Mouse (Mus musculus) left cerebral cortex, postnatal 36 days (tissue): ENCODE data around the gene Zfp940. TPM values are rescaled to one million over a fixed set of nuclear protein-coding genes. Genes with fewer than 3 reads are reported as not detected.
"Not testable (repeated sequence)": the region's sequence is repeated elsewhere in the genome, so short reads cannot be mapped to it uniquely, and the experiment has no call there.

Experiments
- DNase-seq, 2 experiments: peaks; one replicate each; pipeline ENCODE4 v3.0.0; 2021 to 2022; ENCODE audit warnings: low spot score in 2 of 2, mixed read lengths in 1 of 2
- intact Hi-C: fragments of 180-260 bp; cut with DNase I; formaldehyde crosslinking; loops from one replicate; pipeline ENCODE4 v1.15.1; 2025
- total RNA-seq, 2 experiments: library from RNA; stranded (reverse); gene quantifications; 2 replicates each; pipeline ENCODE4 v1.2.3; 2021

The Zfp940 gene
- 10 to 100 TPM; 17.3 to 17.8 TPM for total RNA-seq

DNA sequence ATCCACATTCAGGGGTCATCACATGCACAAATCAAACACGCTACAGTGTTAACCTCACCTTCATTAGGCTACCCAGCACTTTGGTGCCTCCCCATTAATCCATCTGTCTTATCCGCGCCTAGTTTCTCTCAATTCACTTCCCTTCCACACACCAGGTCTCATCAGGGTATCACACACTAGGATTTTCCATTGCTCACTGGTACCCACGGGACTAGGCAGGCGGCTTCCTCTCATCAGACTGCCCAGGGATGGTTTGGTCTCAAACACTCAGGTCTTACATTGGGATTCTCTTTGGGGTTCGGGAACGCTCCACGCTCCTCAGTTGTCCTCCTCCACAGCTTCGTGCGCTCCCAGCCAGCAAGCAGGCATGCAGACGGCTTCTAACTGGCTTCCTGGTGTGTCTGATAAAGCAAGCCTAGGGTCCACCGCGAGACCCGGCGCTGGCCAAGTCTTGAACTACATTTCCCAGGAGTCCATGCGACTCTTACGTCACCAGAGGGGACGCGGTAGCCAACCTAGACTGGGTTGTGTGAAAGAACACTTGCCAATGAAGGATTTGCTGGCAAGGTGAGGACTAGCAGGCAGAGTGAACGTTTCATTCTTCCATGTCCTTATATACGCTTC is at the start of gene Zfp940:
TSS of gene Zfp940 (minus strand) at position 451 of the 624 bp plus-strand sequence.
- DNase-seq: peak; percentile 88 to 91
- intact Hi-C loops: no loop called here

DNA sequence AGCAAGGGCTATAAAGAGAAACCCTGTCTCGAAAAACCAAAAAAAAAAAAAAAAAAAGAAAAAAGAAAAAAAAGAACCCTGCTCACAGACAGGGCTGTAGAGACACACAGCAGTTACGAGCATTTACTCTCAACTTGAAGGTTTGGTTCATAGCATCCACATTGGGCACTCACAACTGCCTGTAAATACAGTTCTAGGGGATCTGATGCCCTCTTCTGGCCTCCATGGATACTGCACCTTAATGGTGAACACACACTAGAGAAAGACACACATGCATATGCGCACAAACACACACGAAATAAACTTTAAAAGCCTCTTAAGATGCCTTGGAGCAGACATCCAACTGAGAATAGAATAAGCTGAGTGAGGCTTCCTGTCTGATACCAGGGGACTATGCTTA is 44.9 kb upstream of the Zfp940 start:
- no peak for DNase-seq
- intact Hi-C loops: no loop called here

DNA sequence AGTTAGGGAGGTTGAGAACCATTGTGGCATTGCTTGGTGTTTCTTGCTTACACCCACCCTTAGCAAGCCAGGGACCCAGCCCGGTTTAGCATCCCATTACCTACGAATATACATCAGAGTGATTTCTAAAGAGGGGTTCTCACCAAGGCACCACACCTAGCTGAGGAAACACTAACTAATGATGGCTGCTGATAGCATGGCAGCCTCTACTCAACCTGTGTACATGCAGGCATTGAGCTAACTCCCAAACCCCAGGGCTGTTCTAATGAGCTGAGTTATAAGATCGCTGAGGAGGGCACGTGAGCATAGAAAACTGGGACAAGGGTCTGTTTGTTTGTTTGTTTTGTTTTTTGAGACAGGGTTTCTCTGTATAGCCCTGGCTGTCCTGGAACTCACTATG is 39.3 kb upstream of the Zfp940 start:
- intact Hi-C loops: no loop called here
- no peak for DNase-seq

DNA sequence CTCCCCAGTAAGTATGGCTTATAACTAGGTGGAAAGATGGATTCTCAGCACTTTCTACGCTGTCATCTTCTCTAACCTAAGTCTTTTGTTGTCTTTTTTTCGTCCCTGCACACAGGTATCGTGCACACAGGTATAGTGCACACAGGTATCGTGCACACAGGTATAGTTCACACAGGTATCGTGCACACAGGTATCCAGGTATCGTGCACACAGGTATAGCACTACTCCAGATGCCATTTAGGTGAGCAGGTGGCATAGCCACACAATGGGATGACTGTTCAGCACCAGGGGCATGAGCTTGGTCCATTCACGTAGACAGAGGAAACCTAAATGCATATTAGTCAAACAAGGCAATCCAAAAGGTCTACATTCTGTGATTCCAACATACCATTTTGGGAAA is 37.0 kb upstream of the Zfp940 start:
- intact Hi-C loops: no loop called here
- DNase-seq: no peak

DNA sequence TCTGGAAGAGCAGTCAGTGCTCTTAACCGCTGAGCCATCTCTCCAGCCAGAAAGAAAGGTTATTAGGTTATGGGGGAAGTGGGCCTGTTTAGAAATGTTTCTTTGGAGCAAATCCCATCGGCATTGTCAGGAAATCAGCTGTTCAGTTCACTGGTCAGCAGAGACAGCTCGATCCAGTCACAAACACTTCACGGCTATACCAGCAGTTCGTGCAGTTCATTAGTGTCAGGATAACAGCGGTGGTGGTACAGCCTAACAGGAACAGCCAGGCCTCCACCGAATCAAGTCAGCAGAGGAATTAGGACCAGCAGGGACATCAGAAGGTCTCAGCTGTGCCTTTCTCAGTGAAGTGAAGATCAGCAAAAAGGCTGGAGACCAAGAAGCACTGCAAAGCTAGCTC is 27.4 kb upstream of the Zfp940 start:
- DNase-seq: no peak
- intact Hi-C loops: no loop called here

DNA sequence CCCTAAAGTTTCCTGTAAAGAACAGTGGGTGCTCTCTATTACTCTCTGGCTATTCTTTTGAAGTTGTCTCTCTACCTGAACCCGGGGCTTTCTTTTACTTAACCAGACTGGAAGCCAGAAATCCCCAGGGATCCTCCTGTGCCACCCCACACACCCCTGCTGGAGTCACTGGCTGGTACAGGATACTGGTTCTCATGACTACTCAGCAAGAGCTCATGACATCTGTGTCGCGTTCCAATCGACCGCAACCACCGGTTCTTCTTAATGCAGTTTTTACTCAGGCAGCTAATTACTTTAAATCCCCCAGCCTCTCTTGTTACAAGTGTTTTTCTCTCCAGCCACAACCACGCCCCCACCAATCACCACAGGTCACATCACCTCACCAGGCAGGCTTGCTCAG is 26.6 kb upstream of the Zfp940 start:
- intact Hi-C loops: no loop called here

DNA sequence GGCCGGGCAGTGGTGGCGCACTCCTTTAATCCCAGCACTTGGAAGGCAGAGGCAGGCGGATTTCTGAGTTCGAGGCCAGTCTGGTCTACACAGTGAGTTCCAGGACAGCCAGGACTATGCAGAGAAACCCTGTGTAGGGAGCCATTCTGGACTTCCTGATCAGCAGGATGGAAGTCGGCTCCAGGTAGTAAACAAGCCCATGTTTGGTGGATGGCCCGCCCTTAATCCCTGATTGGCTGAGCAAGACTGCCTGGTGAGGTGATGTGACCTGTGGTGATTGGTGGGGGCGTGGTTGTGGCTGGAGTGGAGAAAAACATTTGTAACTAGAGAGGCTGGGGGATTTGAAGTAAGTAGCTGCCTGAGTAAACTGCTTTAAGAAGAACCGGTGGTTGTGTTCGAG is 24.1 kb upstream of the Zfp940 start:
- intact Hi-C loops: not testable (repeated sequence)

More for the DNA sequence above, 26.6 kb upstream of the Zfp940 start:
- DNase-seq: no peak

DNA sequence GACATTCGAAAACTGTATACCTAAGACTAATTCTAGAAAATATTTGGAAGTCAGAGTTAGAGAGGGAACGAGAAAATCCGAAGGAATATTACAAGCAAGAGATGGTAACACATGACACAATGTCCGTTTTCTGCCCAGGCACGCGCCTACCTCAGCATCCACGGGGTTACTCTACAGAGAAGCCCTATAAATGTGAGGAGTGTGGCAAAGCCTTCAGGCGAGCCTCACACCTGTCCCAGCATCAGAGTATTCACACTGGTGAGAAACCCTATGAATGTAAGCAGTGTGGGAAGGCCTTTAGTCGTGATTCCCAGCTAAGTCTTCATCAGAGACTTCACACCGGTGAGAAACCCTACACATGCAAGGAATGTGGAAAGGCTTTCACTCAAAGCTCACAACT is 20.8 kb upstream of the Zfp940 start:
- DNase-seq: no peak
- intact Hi-C loops: no loop called here

More for the DNA sequence above, 24.1 kb upstream of the Zfp940 start:
- not testable (repeated sequence) for DNase-seq

DNA sequence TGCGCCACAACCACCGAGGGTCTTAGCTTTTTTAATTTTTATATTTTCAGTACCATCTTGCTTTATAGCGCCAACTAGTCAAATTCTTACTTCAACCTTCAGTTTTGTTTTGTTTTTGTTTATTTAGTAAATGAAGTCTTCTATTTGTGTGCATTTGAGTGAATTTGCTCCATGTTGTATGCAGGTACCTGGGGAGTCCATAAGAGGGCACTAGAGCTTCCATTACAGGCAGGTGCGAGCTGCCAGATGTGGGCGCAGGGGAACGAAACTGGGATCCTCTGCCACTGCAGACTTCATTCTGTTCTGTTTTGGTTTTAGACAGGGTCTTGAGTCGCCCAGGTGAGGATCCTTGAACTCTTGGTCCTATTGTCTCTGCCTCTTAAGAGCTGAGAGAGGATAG is 8.2 kb upstream of the Zfp940 start:
- no peak for DNase-seq
- intact Hi-C loops: no loop called here

DNA sequence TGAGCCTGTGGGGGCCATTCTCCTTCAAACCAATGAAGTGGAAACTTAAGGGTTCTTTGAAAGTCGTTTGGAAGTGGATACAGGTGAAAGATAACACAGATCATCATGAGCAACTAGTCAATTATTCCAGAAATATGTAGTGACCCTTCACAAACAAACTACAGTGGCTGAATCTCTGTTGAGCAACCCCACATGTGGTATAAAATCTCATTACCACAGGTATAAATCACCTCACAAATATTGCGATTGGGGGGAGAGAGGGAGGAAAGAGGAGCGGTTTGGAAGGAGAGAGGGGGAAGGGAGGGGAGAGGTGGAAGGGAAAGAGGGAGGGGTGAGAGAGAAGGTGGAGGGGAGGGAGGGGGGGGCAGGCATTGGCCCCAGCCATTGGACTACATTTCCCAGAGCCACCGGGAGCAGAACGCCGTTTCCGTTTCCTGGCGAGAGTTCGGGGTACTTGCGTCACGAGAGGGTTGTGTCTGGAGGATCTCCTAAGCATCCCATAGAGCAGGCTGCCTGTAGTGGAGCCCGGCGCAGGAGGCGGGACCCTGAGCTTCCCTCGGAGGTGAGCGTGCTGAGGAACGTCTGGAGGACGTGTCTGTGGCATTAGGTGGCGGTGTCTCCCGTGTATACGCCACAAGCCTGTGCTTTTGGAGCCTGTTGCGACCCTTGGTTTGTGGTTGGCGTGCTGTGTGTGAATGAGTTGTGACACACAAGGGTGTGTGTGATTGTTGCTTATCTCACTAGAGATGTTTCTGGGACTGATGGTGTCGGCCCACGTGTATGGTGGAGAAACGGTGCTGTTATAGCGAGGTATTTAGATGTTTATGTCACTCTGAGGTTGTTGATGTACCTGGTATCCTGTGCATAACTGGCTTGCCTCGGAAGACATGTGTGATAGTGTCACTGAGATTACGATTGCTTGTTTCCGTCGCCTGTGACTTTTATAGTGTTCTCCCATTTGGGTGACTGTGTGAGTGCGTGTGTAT is 6.4 kb upstream of the Zfp940 start, which contains the start of gene Zfp420:
TSS of gene Zfp420 (plus strand) at position 448 of the 986 bp plus-strand sequence.
- peak; percentile 89 to 91 for DNase-seq
- intact Hi-C loops: loop anchor here (5.0 kb wide), 2 partner anchors 43 to 47 kb away; partner anchors contain the start of genes Zfp27, Zfp383 and Zfp790

DNA sequence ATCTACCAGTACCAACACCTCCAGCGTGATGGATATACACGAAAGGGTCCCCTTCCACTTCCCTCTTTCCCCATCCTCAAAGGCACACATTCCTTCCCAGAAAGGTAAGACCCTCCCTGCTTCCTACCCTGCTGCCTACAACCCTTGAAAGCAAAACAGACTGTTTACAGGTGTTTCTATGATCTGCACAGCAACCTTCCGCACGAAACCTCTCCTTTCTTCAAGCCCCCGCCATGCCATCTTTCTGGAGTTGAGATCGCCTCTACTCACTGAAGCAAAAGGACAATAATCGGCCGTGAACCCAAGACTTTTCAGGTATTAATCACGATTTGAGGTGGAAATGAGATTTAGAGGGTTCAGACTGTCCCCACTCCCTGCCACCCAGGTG is 644 bp downstream of the Zfp940 start:
- intact Hi-C loops: no loop called here
- no peak for DNase-seq

DNA sequence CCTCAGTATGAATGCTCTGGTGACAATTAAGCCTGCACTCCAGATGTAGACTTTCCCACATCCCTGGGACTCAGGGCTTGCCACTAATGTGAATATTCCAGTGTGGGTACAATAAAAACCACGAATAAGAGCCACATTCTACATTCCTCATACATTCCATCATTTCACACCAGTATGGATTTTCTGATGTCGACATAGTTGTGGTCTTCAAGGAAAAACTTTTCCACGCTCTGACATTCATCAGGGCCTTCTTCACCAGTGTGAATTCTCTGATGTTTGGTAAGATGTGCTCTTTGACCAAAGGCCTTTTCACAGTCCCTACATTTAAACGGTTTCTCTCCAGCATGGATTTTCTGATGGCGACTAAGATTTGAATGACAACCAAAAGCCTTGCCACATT is 8.9 kb downstream of the Zfp940 start:
- intact Hi-C loops: no loop called here
- DNase-seq: no peak

DNA sequence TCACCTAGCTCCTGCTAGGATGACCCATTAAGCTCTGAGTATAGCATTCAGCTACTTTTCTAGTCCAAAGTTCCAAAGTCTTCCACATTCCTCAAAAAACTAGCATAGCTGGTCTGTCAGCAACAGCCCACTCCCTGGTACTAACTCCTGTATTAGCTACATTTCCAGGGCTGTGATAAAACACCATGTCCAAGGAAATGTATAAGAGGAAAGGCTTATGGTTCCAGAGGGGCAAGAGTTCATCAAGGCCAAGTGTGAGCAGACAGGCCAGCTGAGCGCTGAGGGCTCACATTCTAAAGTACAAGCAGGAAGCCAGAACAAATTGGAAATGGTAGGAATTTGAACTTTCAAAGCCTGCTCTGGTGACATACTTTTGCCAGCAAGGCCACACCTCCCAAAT is 11.4 kb downstream of the Zfp940 start:
- no peak for DNase-seq
- intact Hi-C loops: no loop called here

DNA sequence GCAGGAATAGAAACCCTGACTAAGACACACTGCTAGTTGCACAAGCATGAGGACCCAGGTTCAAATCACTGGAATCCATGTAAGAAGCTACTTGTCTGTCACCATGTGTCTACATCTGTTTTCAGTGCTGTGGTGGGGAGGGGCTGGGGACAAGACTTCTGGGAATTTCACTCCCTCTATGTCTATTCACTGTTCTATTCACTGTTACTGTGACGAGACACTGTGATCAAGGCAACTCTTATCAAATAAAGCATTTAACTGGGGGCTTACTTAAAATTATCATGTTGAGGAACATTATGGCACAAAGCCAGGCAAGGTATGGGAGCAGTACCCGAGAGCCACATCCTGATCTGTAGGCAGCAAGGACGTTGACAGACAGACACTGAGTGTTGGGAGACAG is 14.2 kb downstream of the Zfp940 start:
- DNase-seq: no peak

DNA sequence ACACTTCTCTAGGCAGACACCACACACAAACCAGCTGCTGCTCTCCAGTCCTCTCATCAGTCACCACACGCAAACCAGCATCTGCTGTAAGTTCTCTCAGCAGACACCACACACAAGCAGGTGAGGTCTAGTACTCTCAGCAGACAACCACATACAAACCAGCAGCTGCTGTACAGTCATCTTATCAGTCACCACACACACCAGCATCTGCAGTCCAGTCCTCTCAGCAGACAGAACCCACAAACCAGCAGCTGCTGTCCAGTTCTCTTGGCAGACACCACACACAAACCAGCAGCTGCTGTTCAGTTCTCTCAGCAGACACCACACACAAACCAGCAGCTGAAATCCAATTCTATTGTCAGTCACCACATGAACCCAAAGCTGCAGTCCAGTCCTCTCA is 16.7 kb downstream of the Zfp940 start:
- DNase-seq: no peak
- intact Hi-C loops: no loop called here

More for the DNA sequence above, 14.2 kb downstream of the Zfp940 start:
- intact Hi-C loops: no loop called here

DNA sequence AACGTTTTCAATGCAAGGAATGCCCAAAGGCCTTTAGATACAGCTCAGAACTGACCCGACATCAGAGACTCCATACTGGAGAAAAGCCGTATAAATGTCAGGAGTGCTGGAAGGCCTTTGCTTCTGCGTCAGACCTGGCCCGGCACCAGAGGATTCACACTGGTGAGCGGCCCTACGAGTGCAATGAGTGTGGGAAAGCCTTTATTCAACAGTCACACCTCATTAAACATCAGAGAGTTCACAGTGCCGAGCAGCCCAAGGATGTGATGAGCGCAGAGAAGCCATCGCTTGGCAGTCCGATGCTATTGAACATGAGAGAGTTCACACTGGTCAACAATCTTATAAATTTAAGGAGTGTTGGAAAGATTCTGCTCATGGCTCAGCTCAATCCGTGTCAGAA is 23.7 kb downstream of the Zfp940 start:
- DNase-seq: no peak
- intact Hi-C loops: no loop called here

DNA sequence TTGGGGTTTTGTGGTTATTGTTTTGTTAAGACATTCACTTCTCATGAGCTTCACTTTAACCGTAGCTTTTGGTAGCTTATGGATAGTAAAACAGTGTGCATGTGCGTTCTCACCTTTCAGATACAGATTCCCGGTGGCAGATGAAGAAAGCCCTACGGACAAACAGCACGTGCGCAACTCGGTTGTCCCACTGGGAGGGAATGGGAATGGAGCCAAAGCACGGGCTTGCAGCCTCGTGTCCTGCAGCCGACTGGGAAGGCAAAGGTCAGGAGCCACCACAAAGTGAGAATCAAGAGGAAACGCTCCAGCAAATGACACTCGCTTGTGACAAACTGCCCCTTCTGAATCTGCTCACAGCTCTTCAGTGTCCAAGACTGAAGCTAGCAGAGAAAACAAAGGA is 25.5 kb downstream of the Zfp940 start:
- DNase-seq: no peak
- intact Hi-C loops: no loop called here

DNA sequence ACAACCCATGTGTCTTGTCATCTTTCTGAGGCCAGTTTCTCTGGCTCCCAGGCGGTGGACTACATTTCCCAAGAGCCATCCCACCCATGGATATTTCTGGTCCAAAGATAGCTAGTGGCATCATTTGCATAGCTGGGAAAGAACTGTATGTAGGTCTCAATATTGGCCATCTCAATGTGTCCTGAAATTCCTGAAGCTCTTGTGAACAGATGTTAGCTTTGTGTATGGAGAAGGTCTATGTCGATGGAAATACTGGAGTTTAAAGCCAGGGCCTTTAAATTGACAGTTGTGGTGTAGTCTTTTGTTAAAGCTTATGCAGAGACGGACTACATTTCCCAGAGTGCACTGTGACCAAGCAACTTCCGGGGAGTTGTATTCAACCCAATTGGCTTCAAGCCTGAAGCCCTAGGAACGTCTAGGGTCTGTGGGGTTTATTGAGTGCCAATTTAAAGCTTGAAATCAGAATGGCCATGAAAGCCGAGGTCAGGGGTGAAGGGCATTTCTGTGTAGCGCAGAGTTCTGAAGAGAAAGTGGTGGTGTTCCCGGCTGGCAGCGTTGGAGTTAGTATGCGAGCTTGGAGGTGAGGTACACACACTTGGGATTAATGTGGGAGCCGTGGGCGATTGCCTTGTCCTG is 34.7 kb downstream of the Zfp940 start:
- peak; percentile 80 to 85 for DNase-seq
- intact Hi-C loops: loop anchor here (5.0 kb wide), 2 partner anchors 39 to 89 kb away; partner anchors contain the start of genes Zfp27, Zfp383 and Zfp420

DNA sequence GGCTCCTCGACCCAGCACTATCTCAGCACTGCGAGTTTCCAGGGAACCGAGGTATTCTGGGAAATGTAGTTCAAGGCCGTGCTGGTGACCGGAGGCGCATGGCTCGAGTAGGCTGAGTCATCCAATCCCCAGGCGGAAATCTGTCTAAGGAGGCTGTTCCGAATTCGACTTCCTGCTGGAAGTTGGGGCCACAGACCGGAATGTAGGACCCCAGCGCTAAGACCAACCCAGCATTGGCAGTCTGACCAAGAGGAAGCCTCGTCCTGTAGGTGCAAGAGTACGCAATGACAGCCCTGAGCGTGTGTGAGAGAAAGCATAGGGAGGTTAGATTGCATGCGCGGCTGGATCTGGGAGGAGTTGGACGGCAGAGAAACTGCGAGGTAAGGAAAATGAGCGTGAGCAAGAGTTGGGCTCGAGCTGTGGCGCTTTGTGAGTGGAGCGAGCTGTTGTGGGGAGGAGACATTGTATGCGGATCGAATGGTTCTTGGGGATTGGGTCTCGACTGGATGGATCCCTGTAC is 37.5 kb downstream of the Zfp940 start, which contains the start of gene Zfp790:
TSS of gene Zfp790 (plus strand) at position 205 of the 520 bp plus-strand sequence.
- DNase-seq: peak; percentile 91
- intact Hi-C loops: loop anchor here (1.0 to 5.0 kb wide), 3 partner anchors 41 to 91 kb away; partner anchors contain the start of genes Zfp27, Zfp383, Zfp420 and Zfp84
